Mouse (Mus musculus) cerebellum, adult 2 months (tissue): Measurements from ENCODE around the gene Epn1.

Experiments
- CTCF ChIP-seq: fragments of 200-500 bp; IDR thresholded peaks from 2 replicates; pipeline ENCODE4 v1.5.1; 2011; ENCODE audit warnings: low read depth, mild to moderate bottlenecking, control low read depth, low read length, moderate library complexity, borderline replicate concordance; ENCODE audit not compliant: insufficient read depth
- POLR2A ChIP-seq: fragments of 200-500 bp; IDR thresholded peaks from 2 replicates; pipeline ENCODE4 v1.6.1; 2011; ENCODE audit warnings: low read length, control low read depth, borderline replicate concordance; ENCODE audit not compliant: insufficient read depth

GRCm38 (mm10) chr7:5081241-5081640 lies 1.2 kb downstream of the Epn1 start:
- TF ChIP-seq POLR2A (no peak), CTCF (no peak)
